Mouse (Mus musculus) MEL (cell line): Measurements from ENCODE around the gene Nubpl. TPM values are rescaled to one million over a fixed set of nuclear protein-coding genes. Genes with fewer than 3 reads are reported as not detected.

Source experiments
- DNase-seq: peaks from one replicate; pipeline ENCODE4 v3.0.0; 2011; ENCODE audit warnings: low read depth, low spot score
- H3K27ac ChIP-seq: 2 replicates; pipeline ENCODE4 v1.5.1; 2012; ENCODE audit warnings: low read depth, mild to moderate bottlenecking, control low read depth, low read length, moderate library complexity; ENCODE audit not compliant: control insufficient read depth
- H3K27me3 ChIP-seq, 2 experiments: fragments of 150-350 bp in 1 of 2; sonication (generic) in 1 of 2; 2 replicates each; pipeline ENCODE4 v1.6.1; 2012; ENCODE audit warnings: low read length in 2 of 2, mild to moderate bottlenecking in 2 of 2, improper control_type of control experiment in 1 of 2, moderate library complexity in 1 of 2; ENCODE audit not compliant: insufficient read depth in 2 of 2, control insufficient read depth in 1 of 2
- H3K36me3 ChIP-seq, 2 experiments: 2 replicates each; pipeline ENCODE4 v1.6.1; 2012 to 2014; ENCODE audit warnings: low read length in 2 of 2, improper control_type of control experiment in 1 of 2, inconsistent platforms in 1 of 2, mild to moderate bottlenecking in 1 of 2; ENCODE audit not compliant: insufficient read depth in 2 of 2, control insufficient read depth in 1 of 2
- H3K4me1 ChIP-seq, 2 experiments: fragments of 150-350 bp in 1 of 2; sonication (generic) in 1 of 2; 2 replicates each; pipeline ENCODE4 v1.6.1; 2012; ENCODE audit warnings: low read length in 2 of 2, improper control_type of control experiment in 1 of 2, mild to moderate bottlenecking in 1 of 2; ENCODE audit not compliant: insufficient read depth in 2 of 2, control insufficient read depth in 1 of 2
- H3K4me3 ChIP-seq, 2 experiments: fragments of 150-350 bp in 1 of 2; sonication (generic) in 1 of 2; 2 replicates each; pipeline ENCODE4 v1.5.1; 2012; ENCODE audit warnings: low read depth in 2 of 2, low read length in 2 of 2, mild to moderate bottlenecking in 2 of 2, moderate library complexity in 2 of 2, control low read depth in 1 of 2, improper control_type of control experiment in 1 of 2; ENCODE audit not compliant: control insufficient read depth in 1 of 2, insufficient read depth in 1 of 2
- H3K79me2 ChIP-seq: 2 replicates; pipeline ENCODE4 v1.6.1; 2012; ENCODE audit warnings: mild to moderate bottlenecking, low read length, moderate library complexity; ENCODE audit not compliant: control insufficient read depth, poor library complexity, insufficient read depth
- H3K9ac ChIP-seq: 2 replicates; pipeline ENCODE4 v1.6.1; 2012; ENCODE audit warnings: low read depth, mild to moderate bottlenecking, control low read depth, low read length, moderate library complexity; ENCODE audit not compliant: control insufficient read depth, poor library complexity, severe bottlenecking
- H3K9me3 ChIP-seq: fragments of 150-350 bp; sonication (generic); replicated peaks from 2 replicates; pipeline ENCODE4 v1.6.1; 2012; ENCODE audit warnings: mild to moderate bottlenecking, low read length, improper control_type of control experiment, moderate library complexity; ENCODE audit not compliant: insufficient read depth
- CHD1 ChIP-seq: IDR thresholded peaks from 2 replicates; pipeline ENCODE4 v1.6.1; 2012; ENCODE audit warnings: low read depth, mild to moderate bottlenecking, inconsistent platforms, low read length, improper control_type of control experiment
- CHD2 ChIP-seq: IDR thresholded peaks from 2 replicates; pipeline ENCODE4 v1.6.1; 2011; ENCODE audit warnings: low read length, improper control_type of control experiment
- E2F4 ChIP-seq: IDR thresholded peaks from 2 replicates; pipeline ENCODE4 v1.6.1; 2011; ENCODE audit warnings: low read depth, low read length, improper control_type of control experiment, borderline replicate concordance
- EP300 ChIP-seq, 2 experiments: IDR thresholded peaks; 2 replicates each; pipeline ENCODE4 v1.6.1; 2011; ENCODE audit warnings: improper control_type of control experiment in 2 of 2, low read length in 2 of 2, low read depth in 1 of 2, mild to moderate bottlenecking in 1 of 2
- HCFC1 ChIP-seq: IDR thresholded peaks from 2 replicates; pipeline ENCODE4 v1.6.1; 2012; ENCODE audit warnings: low read depth, mild to moderate bottlenecking, inconsistent platforms, low read length, improper control_type of control experiment, moderate library complexity
- JUND ChIP-seq: IDR thresholded peaks from 2 replicates; pipeline ENCODE4 v1.6.1; 2011; ENCODE audit warnings: low read depth, mild to moderate bottlenecking, improper control_type of control experiment, low read length
- KAT2A ChIP-seq: conservative IDR thresholded peaks from 2 replicates; pipeline ENCODE4 v1.6.1; 2012; ENCODE audit warnings: low read depth, low read length, improper control_type of control experiment, inconsistent platforms
- MAZ ChIP-seq: IDR thresholded peaks from 2 replicates; pipeline ENCODE4 v1.6.1; 2012; ENCODE audit warnings: low read depth, mild to moderate bottlenecking, inconsistent platforms, low read length, improper control_type of control experiment
- MEF2A ChIP-seq: IDR thresholded peaks from 2 replicates; pipeline ENCODE4 v1.6.1; 2014; ENCODE audit warnings: low read depth, mild to moderate bottlenecking, inconsistent platforms, low read length, improper control_type of control experiment; ENCODE audit not compliant: poor library complexity, insufficient replicate concordance, severe bottlenecking; ENCODE audit errors: extremely low read depth
- MYB ChIP-seq: IDR thresholded peaks from 2 replicates; pipeline ENCODE4 v1.6.1; 2011; ENCODE audit warnings: mild to moderate bottlenecking, low read depth, low read length, improper control_type of control experiment
- NRF1 ChIP-seq: IDR thresholded peaks from 2 replicates; pipeline ENCODE4 v1.6.1; 2014; ENCODE audit warnings: low read depth, mild to moderate bottlenecking, inconsistent platforms, low read length, improper control_type of control experiment, moderate library complexity; ENCODE audit not compliant: poor library complexity, insufficient read depth, severe bottlenecking
- POLR2AphosphoS2 ChIP-seq: IDR thresholded peaks from 2 replicates; pipeline ENCODE4 v1.6.1; 2011; ENCODE audit warnings: low read length, improper control_type of control experiment
- RCOR1 ChIP-seq: IDR thresholded peaks from 2 replicates; pipeline ENCODE4 v1.6.1; 2012; ENCODE audit warnings: low read depth, mild to moderate bottlenecking, inconsistent platforms, low read length, improper control_type of control experiment
- SMC3 ChIP-seq: IDR thresholded peaks from 2 replicates; pipeline ENCODE4 v1.6.1; 2011; ENCODE audit warnings: low read depth, low read length, improper control_type of control experiment
- TCF12 ChIP-seq: IDR thresholded peaks from 2 replicates; pipeline ENCODE4 v1.6.1; 2014; ENCODE audit warnings: low read depth, mild to moderate bottlenecking, inconsistent platforms, low read length, improper control_type of control experiment, moderate library complexity
- UBTF ChIP-seq: IDR thresholded peaks from 2 replicates; pipeline ENCODE4 v1.6.1; 2012; ENCODE audit warnings: low read depth, mild to moderate bottlenecking, inconsistent platforms, low read length, improper control_type of control experiment, moderate library complexity, borderline replicate concordance; ENCODE audit not compliant: insufficient read depth
- USF1 ChIP-seq: IDR thresholded peaks from 2 replicates; pipeline ENCODE4 v1.6.1; 2014; ENCODE audit warnings: low read depth, mild to moderate bottlenecking, inconsistent platforms, low read length, improper control_type of control experiment, moderate library complexity
- ZKSCAN1 ChIP-seq: IDR thresholded peaks from 2 replicates; pipeline ENCODE4 v1.6.1; 2012; ENCODE audit warnings: low read depth, mild to moderate bottlenecking, inconsistent platforms, low read length, improper control_type of control experiment, moderate library complexity
- ZMIZ1 ChIP-seq: IDR thresholded peaks from 2 replicates; pipeline ENCODE4 v1.6.1; 2012; ENCODE audit warnings: low read depth, mild to moderate bottlenecking, inconsistent platforms, low read length, improper control_type of control experiment, moderate library complexity
- polyA plus RNA-seq, 2 experiments: library from polyadenylated mRNA; stranded (reverse) in 1 of 2; unstranded in 1 of 2; fragments of >175 nt in 1 of 2; fragments of >200 nt in 1 of 2; gene quantifications; 2 replicates each; pipeline versions ENCODE4 v1.2.1 to v1.2.4; 2012; ENCODE audit warnings: low replicate concordance in 2 of 2, low read depth in 1 of 2; ENCODE audit not compliant: insufficient read length in 2 of 2, insufficient read depth in 1 of 2, missing spikeins in 1 of 2
- total RNA-seq: library from RNA; depleted of rRNA; stranded (reverse); fragments of 300-350 nt; gene quantifications from 2 replicates; pipeline ENCODE4 v1.2.3, GENCODE M21; 2012

The Nubpl gene
- total and polyA plus RNA-seq, 3 experiments = 4.7 to 5.2 TPM; not detected in 1

DNA sequence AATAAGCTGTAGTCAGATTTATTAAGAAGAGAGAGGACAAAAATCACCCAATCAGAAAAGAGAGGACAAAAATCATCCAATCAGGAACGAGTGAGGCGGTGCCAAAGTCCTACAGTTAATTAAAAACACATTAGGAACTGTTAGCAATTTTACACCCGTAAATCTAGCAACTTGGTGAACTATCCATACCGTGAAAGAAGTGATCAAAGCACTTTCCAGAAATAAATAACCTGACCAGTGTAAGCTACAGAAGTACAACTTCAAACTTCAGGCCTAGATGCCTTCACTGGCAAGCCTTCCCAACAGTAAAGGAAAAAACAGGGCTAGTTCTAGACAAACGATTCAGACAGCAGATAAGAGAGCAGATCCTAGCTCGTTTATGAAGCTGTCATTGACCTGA is 220.1 kb downstream of the Nubpl start:
- Histone ChIP-seq H3K9ac (no peak overlapping the region), H3K4me3 (no peak overlapping the region), H3K4me1 (no peaks in the 10 kb centered on the region), H3K36me3 (no peaks in the 10 kb centered on the region), H3K9me3 (no peaks in the 10 kb centered on the region), H3K27me3 (no peaks in the 10 kb centered on the region), H3K27ac (no peak overlapping the region), H3K79me2 (no peaks in the 10 kb centered on the region)
- TF ChIP-seq CHD1 (no peak), NRF1 (no peak), EP300 (IDR thresholded peaks at IDR 0.05; ENCODE audit: low read depth in 1 of 2, low read length in 2 of 2) (no peak)
- DNase-seq = no peak

GRCm38 (mm10) chr12:52318426-52318825 is 220.9 kb downstream of the Nubpl start:
- TF ChIP-seq KAT2A = no peak
- TF ChIP-seq JUND = no peak
- TF ChIP-seq MYB = no peak
- TF ChIP-seq CHD2 = no peak
- TF ChIP-seq E2F4 = no peak
- no peak for TF ChIP-seq UBTF
- no peak for TF ChIP-seq HCFC1
- TF ChIP-seq SMC3 = no peak
- TF ChIP-seq MAZ = no peak
- TF ChIP-seq RCOR1 = no peak
- no peak for TF ChIP-seq MEF2A
- TF ChIP-seq, all 39 proteins: peak for 0
- Histone ChIP-seq H3K79me2 (no peaks in the 10 kb centered on the region), H3K27ac (no peak overlapping the region), H3K9me3 (no peaks in the 10 kb centered on the region), H3K4me3 (no peak overlapping the region), H3K36me3 (no peaks in the 10 kb centered on the region), H3K27me3 (no peaks in the 10 kb centered on the region), H3K9ac (no peak overlapping the region), H3K4me1 (no peaks in the 10 kb centered on the region)
- DNase-seq = no peak

DNA sequence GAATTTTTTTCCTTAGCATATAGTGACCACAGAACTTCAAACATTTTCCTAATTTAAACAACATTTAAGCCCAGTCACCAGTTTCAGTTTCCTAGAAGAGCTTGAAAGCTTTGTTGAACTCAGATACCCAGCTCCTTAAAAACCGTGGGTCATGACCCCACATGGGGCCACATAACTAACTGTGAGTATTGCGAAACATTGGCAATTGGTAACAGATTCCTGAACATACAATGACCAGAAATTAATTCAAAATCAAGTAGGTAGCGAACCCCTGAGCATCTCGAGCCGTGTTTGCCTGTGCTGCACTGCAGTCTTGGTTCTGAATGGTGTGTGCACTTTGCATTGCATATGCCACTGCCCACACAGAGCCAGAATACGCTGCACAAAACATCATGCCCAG is 221.6 kb downstream of the Nubpl start:
- no peaks in the 10 kb centered on the region for H3K79me2 ChIP-seq
- H3K4me3 ChIP-seq = no peak overlapping the region
- TF ChIP-seq MYB (no peak), ZMIZ1 (no peak), UBTF (no peak), ZKSCAN1 (no peak), USF1 (no peak), TCF12 (no peak), E2F4 (no peak), POLR2AphosphoS2 (no peak)
- no peak overlapping the region for H3K27ac ChIP-seq
- H3K27me3 ChIP-seq = no peaks in the 10 kb centered on the region
- H3K9me3 ChIP-seq = no peaks in the 10 kb centered on the region
- H3K9ac ChIP-seq = no peak overlapping the region
- H3K36me3 ChIP-seq = no peaks in the 10 kb centered on the region
- no peak for DNase-seq
- no peaks in the 10 kb centered on the region for H3K4me1 ChIP-seq
